Mouse (Mus musculus) hematopoietic stem cell, adult 5-6 weeks (primary cell): ENCODE data around the gene BC037034. TPM values are rescaled to one million over a fixed set of nuclear protein-coding genes. Genes with fewer than 3 reads are reported as not detected.

ENCODE experiments used
- ATAC-seq, 2 experiments: fragments of 125-278 bp in 1 of 2; replicated peaks in 1 of 2; 2 replicates each; pipeline ENCODE4 v1.8.0; 2016 to 2017; ENCODE audit warnings: inconsistent platforms in 2 of 2, mild to moderate bottlenecking in 2 of 2, moderate number of reproducible peaks in 2 of 2, low read depth in 1 of 2, moderate TSS enrichment in 1 of 2; ENCODE audit not compliant: low FRiP score in 2 of 2, poor library complexity in 2 of 2, severe bottlenecking in 2 of 2, insufficient read depth in 1 of 2, low TSS enrichment in 1 of 2
- total RNA-seq: library from RNA; stranded (forward); fragments of 172-1452, 232-1000 nt; gene quantifications from 2 replicates; pipeline ENCODE4 v1.2.3, GENCODE M21; 2017

Gene BC037034
- total RNA-seq, 1 experiment from 2014 or later, result 38.8 TPM

- ATAC-seq, result no peak
These were observed 3.3 kb upstream of the BC037034 start for GRCm38 (mm10) chr5:138267114-138267513.

GRCm38 (mm10) chr5:138265712-138266111 lies 1.9 kb upstream of the BC037034 start:
- ATAC-seq, result no peak

GRCm38 (mm10) chr5:138264207-138264578 lies 360 bp upstream of the BC037034 start:
- peak; percentile 9; a peak in 1 of 4 replicates for ATAC-seq

GRCm38 (mm10) chr5:138262582-138263240 lies 1.1 kb downstream of the BC037034 start:
- no peak for ATAC-seq

- ATAC-seq, result peak in 1 of 2 experiments; percentile 6; a peak in 1 of 4 replicates
These were observed 1.8 kb downstream of the BC037034 start for GRCm38 (mm10) chr5:138262001-138262400.

GRCm38 (mm10) chr5:138260834-138261233 lies 3.0 kb downstream of the BC037034 start:
- no peak for ATAC-seq

GRCm38 (mm10) chr5:138260051-138260450 lies 3.8 kb downstream of the BC037034 start:
- ATAC-seq, result no peak

- ATAC-seq, result no peak
These were observed 4.8 kb downstream of the BC037034 start for GRCm38 (mm10) chr5:138258993-138259392.

- ATAC-seq, result no peak
These were observed 5.3 kb downstream of the BC037034 start for GRCm38 (mm10) chr5:138258542-138258941.

GRCm38 (mm10) chr5:138258078-138258477 lies 5.8 kb downstream of the BC037034 start:
- ATAC-seq, result no peak

GRCm38 (mm10) chr5:138257585-138257978 lies 6.3 kb downstream of the BC037034 start:
- no peak for ATAC-seq

- peak; percentile 47 to 57 for ATAC-seq
These were observed 6.8 kb downstream of the BC037034 start for GRCm38 (mm10) chr5:138256966-138257584.

- no peak for ATAC-seq
These were observed 7.8 kb downstream of the BC037034 start for GRCm38 (mm10) chr5:138256094-138256467.

GRCm38 (mm10) chr5:138255353-138256093 lies 8.3 kb downstream of the BC037034 start, which contains the start of gene Lamtor4:
Gene Lamtor4, plus strand, starts transcription at chr5:138255482.
- ATAC-seq, result peak; percentile 94

- no peak for ATAC-seq
These were observed 10.8 kb downstream of the BC037034 start for GRCm38 (mm10) chr5:138253061-138253460.

GRCm38 (mm10) chr5:138251144-138251543 lies 12.7 kb downstream of the BC037034 start:
- no peak for ATAC-seq

GRCm38 (mm10) chr5:138241511-138241910 lies 22.3 kb downstream of the BC037034 start:
- ATAC-seq, result no peak

GRCm38 (mm10) chr5:138234224-138234623 lies 29.6 kb downstream of the BC037034 start:
- ATAC-seq, result no peak
